Mouse (Mus musculus) heart, adult 2 months (tissue): ENCODE results near the gene Nrxn2. TPM values are rescaled to one million over a fixed set of nuclear protein-coding genes. Genes with fewer than 3 reads are reported as not detected.
A peak's percentile ranks its signal among the peaks of the same experiment; 100 is the strongest.

Source experiments
- DNase-seq, 2 experiments: peaks; one replicate each; pipeline ENCODE4 v3.0.0; 2021
- H3K27ac ChIP-seq: fragments of 200-600 bp; 2 replicates; pipeline ENCODE4 v1.8.1; 2022
- H3K27me3 ChIP-seq: fragments of 200-500 bp; 2 replicates; pipeline ENCODE4 v1.6.1; 2012; ENCODE audit warnings: mild to moderate bottlenecking, low read length, inconsistent platforms, mixed read lengths; ENCODE audit not compliant: control insufficient read depth, insufficient read depth
- H3K36me3 ChIP-seq: fragments of 200-500 bp; 2 replicates; pipeline ENCODE4 v1.6.1; 2012; ENCODE audit warnings: low read length, inconsistent platforms; ENCODE audit not compliant: control insufficient read depth, insufficient read depth
- H3K4me1 ChIP-seq: fragments of 200-500 bp; 2 replicates; pipeline ENCODE4 v1.6.1; 2011; ENCODE audit warnings: low read length; ENCODE audit not compliant: control insufficient read depth, insufficient read depth
- H3K4me3 ChIP-seq: fragments of 200-600 bp; 2 replicates; pipeline ENCODE4 v1.8.1; 2022
- H3K79me2 ChIP-seq: fragments of 200-500 bp; replicated peaks from 2 replicates; pipeline ENCODE4 v1.6.1; 2012; ENCODE audit warnings: mild to moderate bottlenecking, inconsistent platforms, low read length, moderate library complexity, mixed read lengths; ENCODE audit not compliant: control insufficient read depth, insufficient read depth
- H3K9ac ChIP-seq: fragments of 200-500 bp; 2 replicates; pipeline ENCODE4 v1.6.1; 2012; ENCODE audit warnings: low read depth, mild to moderate bottlenecking, control low read depth, inconsistent platforms, low read length, mixed read lengths
- CTCF ChIP-seq: fragments of 200-600 bp; IDR thresholded peaks from 2 replicates; pipeline ENCODE4 v1.8.1; 2022; ENCODE audit warnings: antibody characterized with exemption, mild to moderate bottlenecking, moderate library complexity
- EP300 ChIP-seq: fragments of 200-500 bp; IDR thresholded peaks from 2 replicates; pipeline ENCODE4 v1.6.1; 2011; ENCODE audit warnings: low read depth, low read length, control low read depth; ENCODE audit not compliant: insufficient read depth
- POLR2A ChIP-seq: fragments of 200-500 bp; IDR thresholded peaks from 2 replicates; pipeline ENCODE4 v1.6.1; 2011; ENCODE audit warnings: mild to moderate bottlenecking, low read depth, low read length, control low read depth; ENCODE audit not compliant: insufficient read depth
- WGBS: fragments of 180-500 bp; shearing (Covaris S2); methylation state at CpG from one replicate; pipeline ENCODE4 v1.1.7; 2018; 5-methylcytosine and 5-hydroxymethylcytosine counted together
- intact Hi-C: fragments of 180-260 bp; cut with DNase I; formaldehyde crosslinking; loops from one replicate; pipeline ENCODE4 v1.15.1; 2025
- polyA plus RNA-seq: library from polyadenylated mRNA; depleted of rRNA; stranded (reverse); fragments of >200 nt; gene quantifications from 2 replicates; pipeline ENCODE4 v1.2.3, GENCODE M21; 2012
- total RNA-seq, 2 experiments: library from RNA; stranded (reverse); gene quantifications; 2 replicates each; pipeline ENCODE4 v1.2.3; 2021

Nrxn2 gene
- total and polyA plus RNA-seq, 3 experiments: 3.4 to 5.2 (median 4.5) TPM

DNA sequence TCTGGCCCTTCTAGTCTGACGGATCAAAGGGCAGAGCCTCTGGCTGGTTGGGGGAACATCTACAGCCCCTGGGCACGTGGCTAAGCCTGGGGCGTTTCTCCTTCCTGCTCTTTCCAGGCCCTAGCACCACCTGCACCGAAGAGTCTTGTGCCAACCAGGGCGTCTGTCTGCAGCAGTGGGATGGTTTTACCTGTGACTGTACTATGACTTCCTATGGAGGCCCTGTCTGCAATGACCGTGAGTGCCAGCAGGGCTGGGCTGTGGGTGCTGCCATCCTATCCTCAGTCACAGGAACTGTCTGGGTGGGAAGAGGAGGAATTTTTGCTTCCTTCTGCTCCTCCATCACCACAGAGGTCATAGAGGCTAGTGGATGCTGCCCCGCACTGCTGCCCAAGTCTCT lies 74.7 kb downstream of the Nrxn2 start:
- Histone ChIP-seq H3K36me3 (no peaks in the 10 kb centered on the region), H3K4me3 (no peak overlapping the region), H3K27me3 (peaks cover 11% of the 10 kb centered on the region), H3K79me2 (no peaks in the 10 kb centered on the region), H3K27ac (no peak overlapping the region), H3K4me1 (no peaks in the 10 kb centered on the region), H3K9ac (no peak overlapping the region)
- 77% methylated on average over 7 of the region's 7 CpGs for WGBS
- intact Hi-C loops: no loop called here
- no peak for DNase-seq
- TF ChIP-seq POLR2A: no peak
- TF ChIP-seq EP300: no peak
- no peak for TF ChIP-seq CTCF

DNA sequence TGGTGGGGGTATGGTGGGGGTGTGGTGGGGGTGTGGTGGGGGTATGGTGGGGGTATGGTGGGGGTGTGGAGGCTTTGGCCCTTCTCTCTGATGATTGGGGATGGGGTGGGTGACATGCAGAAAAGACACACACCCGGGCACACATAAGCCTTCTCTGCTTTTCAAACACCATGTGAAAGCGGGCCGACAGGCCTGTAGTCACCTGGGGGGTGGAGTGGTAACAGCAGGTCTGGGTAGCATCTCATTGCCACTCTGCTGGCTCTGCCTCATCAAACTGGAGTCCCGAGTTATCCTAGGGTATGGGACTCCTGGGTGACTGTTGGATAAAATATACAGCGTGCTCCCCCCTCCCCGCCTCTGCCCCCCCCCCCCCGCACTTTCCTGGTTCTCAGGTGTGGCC lies 75.5 kb downstream of the Nrxn2 start:
- Histone ChIP-seq H3K36me3 (no peaks in the 10 kb centered on the region), H3K9ac (no peak overlapping the region), H3K79me2 (no peaks in the 10 kb centered on the region), H3K4me1 (no peaks in the 10 kb centered on the region), H3K4me3 (no peak overlapping the region), H3K27me3 (peaks cover 18% of the 10 kb centered on the region), H3K27ac (no peak overlapping the region)
- 66% methylated on average over 7 of the region's 7 CpGs for WGBS
- intact Hi-C loops: no loop called here
- DNase-seq: no peak
- TF ChIP-seq EP300 (no peak), CTCF (no peak), POLR2A (no peak)

DNA sequence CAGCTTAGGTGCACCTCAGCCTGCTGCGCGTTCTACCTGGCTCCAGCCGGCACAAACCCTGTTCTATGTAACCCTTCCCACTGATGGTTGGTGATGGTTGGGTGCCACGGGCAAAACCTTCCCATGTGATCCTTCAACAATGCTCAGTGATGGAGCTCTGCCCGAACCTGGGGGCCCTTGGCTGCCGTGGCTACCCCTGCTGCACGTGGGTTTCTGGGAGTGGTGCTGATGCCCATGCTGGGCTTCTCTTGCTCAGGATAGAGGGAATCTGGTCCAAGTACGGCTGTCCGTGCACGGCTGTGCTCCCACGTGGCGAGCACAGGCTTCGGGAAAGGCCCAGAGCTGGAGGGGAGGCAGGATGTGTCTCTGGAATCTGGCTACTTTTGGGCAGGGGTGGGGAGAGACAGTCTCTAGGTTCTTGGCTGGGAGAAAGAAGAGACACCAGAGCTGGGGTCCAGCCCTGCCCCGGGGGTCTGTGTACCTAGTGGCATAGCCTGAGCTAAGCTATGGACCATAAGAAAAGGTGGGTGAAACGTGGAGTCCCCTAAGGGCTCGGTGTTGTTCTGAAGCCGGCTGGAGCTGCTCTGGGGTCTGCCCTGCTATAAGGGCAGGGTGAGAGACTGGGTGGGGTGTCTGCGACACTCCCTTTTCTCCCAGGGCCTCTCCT lies 76.1 kb downstream of the Nrxn2 start:
- Histone ChIP-seq H3K27me3 (peaks cover 18% of the 10 kb centered on the region), H3K79me2 (no peaks in the 10 kb centered on the region), H3K4me1 (no peaks in the 10 kb centered on the region), H3K36me3 (no peaks in the 10 kb centered on the region), H3K9ac (no peak overlapping the region), H3K4me3 (no peak overlapping the region), H3K27ac (no peak overlapping the region)
- no peak for DNase-seq
- intact Hi-C loops: no loop called here
- 57% methylated on average over 18 of the region's 18 CpGs for WGBS
- TF ChIP-seq CTCF (no peak), EP300 (no peak), POLR2A (no peak)

DNA sequence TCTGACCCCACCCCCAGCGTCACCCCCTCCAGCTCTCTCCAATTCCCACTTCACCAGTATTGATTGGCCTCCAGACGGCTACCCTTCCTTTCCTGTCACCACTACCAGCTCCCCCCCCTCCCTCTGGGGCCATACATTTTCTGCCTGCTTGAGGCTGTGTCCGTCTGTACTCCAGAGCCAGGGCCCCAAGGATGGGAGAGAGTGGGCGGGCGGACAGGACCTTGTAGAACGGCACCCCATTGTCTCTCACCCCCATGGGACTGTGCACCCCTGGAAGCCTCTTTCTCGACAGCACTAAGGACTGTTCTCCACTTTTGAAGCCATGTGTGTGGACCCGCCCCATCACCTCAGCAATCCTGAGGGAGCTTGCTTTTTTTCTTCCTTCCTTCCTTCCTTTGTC lies 77.2 kb downstream of the Nrxn2 start:
- TF ChIP-seq POLR2A (no peak), EP300 (no peak), CTCF (no peak)
- H3K4me3 ChIP-seq: no peak overlapping the region
- H3K36me3 ChIP-seq: no peaks in the 10 kb centered on the region
- peaks cover 19% of the 10 kb centered on the region for H3K27me3 ChIP-seq
- no peak overlapping the region for H3K27ac ChIP-seq
- 27% methylated on average over 8 of the region's 8 CpGs for WGBS
- H3K9ac ChIP-seq: no peak overlapping the region
- intact Hi-C loops: loop anchor here (2.0 kb wide), 1 partner anchor 57 kb away; no protein-coding TSS in a partner anchor
- H3K4me1 ChIP-seq: no peaks in the 10 kb centered on the region
- DNase-seq: no peak
- no peaks in the 10 kb centered on the region for H3K79me2 ChIP-seq

DNA sequence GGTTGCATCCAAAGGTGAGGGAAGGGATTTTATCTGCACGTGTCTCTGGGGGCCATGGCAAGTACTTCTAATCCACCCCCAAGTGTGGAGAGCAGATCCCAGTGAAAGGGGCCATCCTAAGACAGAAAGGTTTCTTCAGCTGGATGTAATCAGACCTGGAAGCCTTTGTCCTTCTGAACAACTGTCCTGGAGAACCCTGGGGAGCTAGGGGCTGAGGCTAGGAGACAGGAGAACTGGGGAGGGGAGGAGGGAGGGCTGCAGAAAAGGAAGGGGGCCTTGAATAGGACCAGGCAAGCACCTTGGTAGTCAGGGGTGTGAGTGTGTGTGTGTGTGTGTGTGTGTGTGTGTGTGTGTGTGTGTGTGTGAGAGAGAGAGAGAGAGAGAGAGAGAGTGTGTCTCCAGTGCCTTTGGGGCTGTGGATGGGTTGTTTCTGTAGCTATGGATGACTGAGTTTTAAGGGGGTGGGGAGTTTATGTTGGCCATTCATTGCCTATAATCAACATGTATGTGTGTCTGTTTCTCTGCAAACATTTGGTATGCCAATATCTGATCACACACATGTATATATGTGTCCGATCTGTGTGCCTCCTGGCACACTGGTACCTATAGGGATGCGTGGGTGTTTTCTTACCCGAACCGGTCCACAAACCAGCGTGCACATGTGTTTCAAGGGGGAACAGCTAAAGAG lies 78.1 kb downstream of the Nrxn2 start:
- TF ChIP-seq CTCF (no peak), EP300 (no peak), POLR2A (no peak)
- Histone ChIP-seq H3K4me3 (no peak overlapping the region), H3K9ac (no peak overlapping the region), H3K79me2 (no peaks in the 10 kb centered on the region), H3K36me3 (no peaks in the 10 kb centered on the region), H3K27me3 (peaks cover 19% of the 10 kb centered on the region), H3K27ac (no peak overlapping the region), H3K4me1 (no peaks in the 10 kb centered on the region)
- DNase-seq: no peak
- 12% methylated on average over 6 of the region's 6 CpGs for WGBS
- intact Hi-C loops: loop anchor here (2.0 kb wide), 1 partner anchor 56 kb away; no protein-coding TSS in a partner anchor

DNA sequence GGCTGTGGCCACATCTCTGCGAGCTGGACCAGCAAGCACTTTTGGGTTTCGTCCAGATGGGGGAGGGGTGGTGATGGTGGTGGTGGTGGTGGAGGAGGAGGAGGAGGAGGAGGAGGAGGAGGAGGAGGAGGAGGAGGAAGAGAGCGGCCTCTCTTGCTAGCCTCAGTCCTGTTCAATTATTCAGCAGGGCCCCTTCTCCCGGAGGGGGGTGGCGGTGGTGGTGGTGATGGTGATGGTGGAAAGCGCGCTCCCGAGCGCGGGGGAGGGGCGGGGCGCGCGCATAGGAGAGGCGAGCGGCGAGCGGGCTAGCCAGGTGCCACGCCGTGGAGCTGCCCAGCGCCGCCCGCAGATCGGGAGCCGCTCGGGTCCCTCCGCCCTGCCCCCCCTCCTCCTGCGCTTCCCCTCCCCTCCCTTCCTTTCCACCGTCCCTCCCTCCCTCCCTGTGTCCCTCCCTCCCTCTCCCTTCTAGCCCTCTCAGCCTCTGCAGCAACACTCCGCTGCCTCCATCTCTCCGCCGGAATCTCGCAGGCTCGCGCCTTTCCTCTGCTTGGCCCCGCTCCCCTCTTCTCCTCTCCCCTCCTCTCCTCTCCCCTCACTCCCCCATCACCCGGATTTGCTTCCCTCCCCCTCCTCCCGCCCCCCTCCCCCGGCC lies 78.7 kb downstream of the Nrxn2 start:
- intact Hi-C loops: loop anchor here (2.0 kb wide), 1 partner anchor 56 kb away; no protein-coding TSS in a partner anchor
- Histone ChIP-seq H3K4me3 (peak overlapping the region; percentile 41), H3K9ac (no peak overlapping the region), H3K36me3 (no peaks in the 10 kb centered on the region), H3K4me1 (no peaks in the 10 kb centered on the region), H3K79me2 (no peaks in the 10 kb centered on the region), H3K27me3 (peaks cover 19% of the 10 kb centered on the region), H3K27ac (no peak overlapping the region)
- no peak for TF ChIP-seq EP300
- no peak for TF ChIP-seq CTCF
- TF ChIP-seq POLR2A: no peak
- WGBS: 2% methylated on average over 13 of the region's 39 CpGs
- peak; percentile 36 to 50 for DNase-seq
